Mouse (Mus musculus) heart, embryonic 14.5 days (tissue): Measurements from ENCODE around the gene Zfp668. TPM values are rescaled to one million over a fixed set of nuclear protein-coding genes. Genes with fewer than 3 reads are reported as not detected.

Source experiments
- ATAC-seq: fragments of 200-750 bp; cut with Nextera tagmentation; 2 replicates; pipeline ENCODE4 v1.8.0; 2017; ENCODE audit warnings: low read depth, moderate TSS enrichment; ENCODE audit not compliant: insufficient number of reproducible peaks, insufficient read depth, low FRiP score
- H3K27ac ChIP-seq, 2 experiments: fragments of 200-500 bp in 1 of 2; fragments of 300-500 bp in 1 of 2; sonication (generic) in 1 of 2; replicated peaks in 1 of 2; 2 replicates each; pipeline ENCODE4 v1.5.1; 2012 to 2014; ENCODE audit warnings: low read depth in 2 of 2, low read length in 2 of 2, control low read depth in 1 of 2, mild to moderate bottlenecking in 1 of 2, mixed read lengths in 1 of 2; ENCODE audit not compliant: control insufficient read depth in 1 of 2, insufficient read depth in 1 of 2
- H3K27me3 ChIP-seq: fragments of 300-500 bp; sonication (generic); 2 replicates; pipeline ENCODE4 v1.6.1; 2014; ENCODE audit warnings: mild to moderate bottlenecking, low read length, control low read depth; ENCODE audit not compliant: control insufficient read depth, insufficient read depth
- H3K36me3 ChIP-seq: fragments of 300-500 bp; sonication (generic); 2 replicates; pipeline ENCODE4 v1.6.1; 2014; ENCODE audit warnings: mild to moderate bottlenecking, control low read depth, low read length, mixed read lengths; ENCODE audit not compliant: control insufficient read depth, insufficient read depth
- H3K4me1 ChIP-seq, 2 experiments: fragments of 200-500 bp in 1 of 2; fragments of 300-500 bp in 1 of 2; sonication (generic) in 1 of 2; 2 replicates each; pipeline ENCODE4 v1.6.1; 2012 to 2014; ENCODE audit warnings: low read length in 2 of 2, control low read depth in 1 of 2, mixed read lengths in 1 of 2; ENCODE audit not compliant: control insufficient read depth in 2 of 2, insufficient read depth in 2 of 2
- H3K4me2 ChIP-seq: fragments of 300-500 bp; sonication (generic); 2 replicates; pipeline ENCODE4 v1.6.1; 2014; ENCODE audit warnings: mild to moderate bottlenecking, low read length
- H3K4me3 ChIP-seq, 2 experiments: fragments of 200-500 bp in 1 of 2; fragments of 300-500 bp in 1 of 2; sonication (generic) in 1 of 2; 2 replicates each; pipeline ENCODE4 v1.5.1; 2012 to 2014; ENCODE audit warnings: low read length in 2 of 2, mild to moderate bottlenecking in 2 of 2, control low read depth in 1 of 2, low read depth in 1 of 2, moderate library complexity in 1 of 2; ENCODE audit not compliant: control insufficient read depth in 1 of 2, insufficient read depth in 1 of 2
- H3K9ac ChIP-seq: fragments of 300-500 bp; sonication (generic); 2 replicates; pipeline ENCODE4 v1.6.1; 2014; ENCODE audit warnings: mild to moderate bottlenecking, low read length
- H3K9me3 ChIP-seq: fragments of 300-500 bp; sonication (generic); 2 replicates; pipeline ENCODE4 v1.6.1; 2016; ENCODE audit warnings: low read length, control low read depth; ENCODE audit not compliant: control insufficient read depth
- whole genome bisulfite sequencing: fragments of 180-500 bp; shearing (Covaris S2); extraction: QIAGEN DNeasy Blood & Tissue Kit; methylation state at CpG from one replicate; pipeline ENCODE4 v1.1.7; 2014; 5-methylcytosine and 5-hydroxymethylcytosine counted together
- polyA plus RNA-seq: library from polyadenylated mRNA; unstranded; fragments of >200 nt; fragmentation: Nextera tagmentation; extraction: Ambion mirVana; gene quantifications from 2 replicates; pipeline ENCODE4 v1.2.1, GENCODE M21; 2014

Zfp668 gene
- polyA plus RNA-seq, 1 experiment from 2014 or later = 7.4 TPM

- H3K9ac ChIP-seq = no peak overlapping the region
- H3K4me3 ChIP-seq = no peak overlapping the region
- H3K36me3 ChIP-seq = no peaks in the 10 kb centered on the region
- peak overlapping the region in 1 of 2 experiments; percentile 47; a peak in 1 of 4 replicates for H3K27ac ChIP-seq
- no peak for ATAC-seq
- peaks cover 5% of the 10 kb centered on the region; the same call in 1 of the 2 replicates for H3K27me3 ChIP-seq
- WGBS = 60% methylated on average over 13 of the region's 13 CpGs
- H3K4me1 ChIP-seq = peaks cover under 1 to 4% of the 10 kb centered on the region in 2 experiments; a peak in 1 of 4 replicates
- no peaks in the 10 kb centered on the region for H3K9me3 ChIP-seq
- no peak overlapping the region for H3K4me2 ChIP-seq
These were observed 55.7 kb downstream of the Zfp668 start for GRCm38 (mm10) chr7:127820836-127821509.

- Histone ChIP-seq H3K36me3 (no peaks in the 10 kb centered on the region), H3K4me1 (peaks cover 5 to 10% of the 10 kb centered on the region in 2 experiments; a peak in 2 of 4 replicates), H3K9ac (no peak overlapping the region), H3K27me3 (no peaks in the 10 kb centered on the region), H3K9me3 (no peaks in the 10 kb centered on the region), H3K27ac (no peak overlapping the region), H3K4me3 (no peak overlapping the region), H3K4me2 (no peak overlapping the region)
- ATAC-seq = no peak
- 85% methylated on average over 5 of the region's 5 CpGs for WGBS
These were observed 58.9 kb downstream of the Zfp668 start for GRCm38 (mm10) chr7:127817776-127818175.

- Histone ChIP-seq H3K9me3 (no peaks in the 10 kb centered on the region), H3K27ac (no peak overlapping the region), H3K27me3 (no peaks in the 10 kb centered on the region), H3K4me2 (no peak overlapping the region), H3K9ac (no peak overlapping the region), H3K4me3 (no peak overlapping the region), H3K4me1 (peaks cover 5 to 10% of the 10 kb centered on the region in 2 experiments; a peak in 2 of 4 replicates), H3K36me3 (no peaks in the 10 kb centered on the region)
- 71% methylated on average over 7 of the region's 7 CpGs for WGBS
- no peak for ATAC-seq
These were observed 59.6 kb downstream of the Zfp668 start for GRCm38 (mm10) chr7:127817053-127817452.

GRCm38 (mm10) chr7:127815954-127816821 is 60.4 kb downstream of the Zfp668 start:
- no peak for ATAC-seq
- H3K4me3 ChIP-seq = no peak overlapping the region
- no peaks in the 10 kb centered on the region for H3K36me3 ChIP-seq
- no peak overlapping the region for H3K4me2 ChIP-seq
- 53% methylated on average over 15 of the region's 15 CpGs for WGBS
- 0 out of 4 replicates have a peak overlapping the region, but pooled peaks of 1 of the 2 experiments have one; percentile 37 for H3K27ac ChIP-seq
- H3K9me3 ChIP-seq = no peaks in the 10 kb centered on the region
- H3K27me3 ChIP-seq = no peaks in the 10 kb centered on the region
- H3K4me1 ChIP-seq = peaks cover 5 to 10% of the 10 kb centered on the region in 2 experiments; a peak in 2 of 4 replicates
- no peak overlapping the region for H3K9ac ChIP-seq

- Histone ChIP-seq H3K9ac (no peak overlapping the region), H3K4me3 (no peak overlapping the region), H3K36me3 (no peaks in the 10 kb centered on the region), H3K27me3 (no peaks in the 10 kb centered on the region), H3K4me1 (peaks cover 5 to 10% of the 10 kb centered on the region in 2 experiments; a peak in 2 of 4 replicates), H3K9me3 (no peaks in the 10 kb centered on the region), H3K27ac (0 out of 4 replicates have a peak overlapping the region, but pooled peaks of 1 of the 2 experiments have one; percentile 37), H3K4me2 (no peak overlapping the region)
- WGBS = 84% methylated on average over 15 of the region's 15 CpGs
- no peak for ATAC-seq
These were observed 61.4 kb downstream of the Zfp668 start for GRCm38 (mm10) chr7:127815116-127815665.

- H3K27me3 ChIP-seq = no peaks in the 10 kb centered on the region
- H3K9me3 ChIP-seq = no peaks in the 10 kb centered on the region
- 0 out of 2 replicates have a peak, but pooled peaks cover 3% of the 10 kb centered on the region for H3K36me3 ChIP-seq
- 0 out of 2 replicates have a peak, but pooled peaks have one; percentile 52 for ATAC-seq
- H3K4me1 ChIP-seq = peaks cover 5 to 10% of the 10 kb centered on the region in 2 experiments; a peak in 2 of 4 replicates
- peak overlapping the region; percentile 23; the same call in 1 of the 2 replicates for H3K4me2 ChIP-seq
- peak overlapping the region; percentile 25; the same call in 1 of the 2 replicates for H3K9ac ChIP-seq
- no peak overlapping the region for H3K4me3 ChIP-seq
- WGBS = 63% methylated on average over 19 of the region's 19 CpGs
- peak overlapping the region; percentile 3 to 57; a peak in 3 of 4 replicates for H3K27ac ChIP-seq
These were observed 62.2 kb downstream of the Zfp668 start for GRCm38 (mm10) chr7:127814241-127814921.
